Mouse (Mus musculus): Measurements from ENCODE around the gene Gm9611. TPM values are rescaled to one million over a fixed set of nuclear protein-coding genes. Genes with fewer than 3 reads are reported as not detected.

Gm9611 gene
- polyA plus RNA-seq (2015; fragmentation: Illumina TruSeq; extraction: RNeasy Lipid Tissue Mini Kit (QIAGEN cat#74804); ENCODE audit: low read depth, low replicate concordance), result not detected

DNA sequence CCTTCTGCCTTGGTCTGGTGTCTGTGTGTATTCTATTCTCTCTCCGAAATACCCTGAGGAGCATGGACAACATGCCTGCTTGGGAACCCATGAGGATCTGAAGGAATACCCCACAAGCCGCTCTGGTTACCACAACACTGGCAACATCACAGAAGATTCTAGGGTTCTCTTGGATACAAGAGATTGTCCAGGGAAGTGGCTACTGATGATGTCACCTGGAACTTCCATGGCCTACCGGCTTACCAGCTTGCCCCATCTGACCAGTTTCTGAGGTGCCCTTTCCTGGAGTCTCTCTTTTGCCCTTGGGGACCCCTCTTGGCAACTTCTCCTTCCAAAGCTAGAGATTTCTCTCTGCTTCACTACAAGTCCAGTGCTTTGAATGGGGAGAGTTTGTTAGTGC lies at the start of gene Gm9611:
Gene Gm9611, minus strand, starts transcription at position 101 of the 400 bp plus-strand sequence.

DNA sequence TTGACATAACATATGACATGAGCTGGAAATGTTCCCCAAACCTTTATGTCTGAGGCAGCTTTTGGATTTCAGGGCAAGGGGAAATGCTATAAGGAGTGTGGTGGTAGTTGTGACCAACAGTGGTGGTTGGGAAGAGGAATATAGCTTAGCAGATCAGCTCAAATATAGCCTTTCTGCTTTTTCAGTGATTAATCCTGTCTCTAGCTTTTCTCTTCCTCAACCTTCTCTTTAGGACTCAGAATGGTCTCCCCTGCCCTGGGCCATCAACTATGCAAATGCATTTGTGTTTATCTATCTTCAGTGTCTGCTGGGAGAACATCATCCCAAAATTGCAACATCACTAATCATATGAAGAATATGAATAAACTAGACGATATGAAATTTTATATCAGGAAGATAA lies 12.8 kb upstream of the Gm9611 start, which contains the start of gene Gm7995:
Gene Gm7995, plus strand, starts transcription at position 301 of the 400 bp plus-strand sequence.

DNA sequence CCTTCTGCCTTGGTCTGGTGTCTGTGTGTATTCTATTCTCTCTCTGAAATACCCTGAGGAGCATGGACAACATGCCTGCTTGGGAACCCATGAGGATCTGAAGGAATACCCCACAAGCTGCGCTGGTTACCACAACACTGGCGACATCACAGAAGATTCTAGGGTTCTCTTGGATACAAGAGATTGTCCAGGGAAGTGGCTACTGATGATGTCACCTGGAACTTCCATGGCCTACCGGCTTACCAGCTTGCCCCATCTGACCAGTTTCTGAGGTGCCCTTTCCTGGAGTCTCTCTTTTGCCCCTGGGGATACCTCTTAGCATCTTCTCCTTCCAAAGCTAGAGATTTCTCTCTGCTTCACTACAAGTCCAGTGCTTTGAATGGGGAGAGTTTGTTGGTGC lies 37.2 kb downstream of the Gm9611 start, which contains the start of gene Gm17026:
Gene Gm17026, minus strand, starts transcription at position 101 of the 400 bp plus-strand sequence.

Other genes starting within 250 kb of the Gm9611 start
- gene Gm7951, start 180.0 kb downstream of the Gm9611 start, polyA plus RNA-seq (2015; fragmentation: Illumina TruSeq; extraction: RNeasy Lipid Tissue Mini Kit (QIAGEN cat#74804); ENCODE audit: low read depth, low replicate concordance), result not detected
- gene Gm17027, start 134.7 kb downstream of the Gm9611 start, polyA plus RNA-seq (2015; fragmentation: Illumina TruSeq; extraction: RNeasy Lipid Tissue Mini Kit (QIAGEN cat#74804); ENCODE audit: low read depth, low replicate concordance), result not detected
- gene Gm3573, start 106.6 kb downstream of the Gm9611 start, polyA plus RNA-seq (2015; fragmentation: Illumina TruSeq; extraction: RNeasy Lipid Tissue Mini Kit (QIAGEN cat#74804); ENCODE audit: low read depth, low replicate concordance), result not detected
- not detected for gene Gm17026, start 37.3 kb downstream of the Gm9611 start, polyA plus RNA-seq (2015; fragmentation: Illumina TruSeq; extraction: RNeasy Lipid Tissue Mini Kit (QIAGEN cat#74804); ENCODE audit: low read depth, low replicate concordance)
- not detected for gene Gm7995, start 12.9 kb upstream of the Gm9611 start, polyA plus RNA-seq (2015; fragmentation: Illumina TruSeq; extraction: RNeasy Lipid Tissue Mini Kit (QIAGEN cat#74804); ENCODE audit: low read depth, low replicate concordance)
- gene Gm8005, start 142.3 kb upstream of the Gm9611 start, polyA plus RNA-seq (2015; fragmentation: Illumina TruSeq; extraction: RNeasy Lipid Tissue Mini Kit (QIAGEN cat#74804); ENCODE audit: low read depth, low replicate concordance), result not detected
- not detected for gene Gm8011, start 166.5 kb upstream of the Gm9611 start, polyA plus RNA-seq (2015; fragmentation: Illumina TruSeq; extraction: RNeasy Lipid Tissue Mini Kit (QIAGEN cat#74804); ENCODE audit: low read depth, low replicate concordance)
- gene Gm8020, start 205.0 kb upstream of the Gm9611 start, polyA plus RNA-seq (2015; fragmentation: Illumina TruSeq; extraction: RNeasy Lipid Tissue Mini Kit (QIAGEN cat#74804); ENCODE audit: low read depth, low replicate concordance), result not detected
- not detected for gene Gm8024, start 226.9 kb upstream of the Gm9611 start, polyA plus RNA-seq (2015; fragmentation: Illumina TruSeq; extraction: RNeasy Lipid Tissue Mini Kit (QIAGEN cat#74804); ENCODE audit: low read depth, low replicate concordance)

Data from brain, adult 10 weeks (tissue).